Comparison of ENCODE assay signal across 19 mouse cellular contexts in the genomic region with DNA sequence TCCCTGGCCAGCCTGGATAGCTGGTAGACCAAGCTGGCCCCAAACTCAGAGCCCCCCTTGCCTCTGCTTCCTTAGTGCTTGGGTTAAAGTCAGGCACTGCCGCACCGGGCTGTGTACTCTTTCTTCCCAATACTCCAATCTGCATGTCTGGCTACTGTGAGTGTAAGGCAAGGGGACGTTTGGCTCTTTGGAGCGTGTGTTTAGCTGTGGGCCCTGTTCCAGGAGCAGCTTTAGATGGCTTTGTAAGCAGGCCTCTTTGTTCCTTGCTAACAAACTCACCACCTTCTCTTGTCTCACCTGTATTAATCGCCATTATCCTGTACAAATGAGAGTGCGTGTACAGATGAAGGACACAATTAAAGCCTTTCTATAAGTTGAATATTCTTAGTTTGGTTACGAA.
DNase-seq lines count a peak whose midpoint lies in the region; ATAC-seq and TF ChIP-seq lines count a peak whose summit lies in the region.
"Had no signal": no experiment of that assay in that cellular context is flagged by ENCODE, and none has a peak within 500 bp of the region (broad histone marks: within the 10 kb centered on the region; RNA-seq: fewer than 3 reads in every experiment).

No protein-coding gene starts in this region.

- H3K4me2 ChIP-seq in intestine, embryonic 15.5 days (replicated peaks) = no peak overlapping the region
- H3K4me2 ChIP-seq in intestine, embryonic 16.5 days (ENCODE audit: low read depth, low read length) = no peak overlapping the region
- H3K4me2 ChIP-seq in midbrain, embryonic 15.5 days = no peak overlapping the region
- H3K4me2 ChIP-seq: liver, embryonic 13.5 days; lung, embryonic 15.5 days had no signal

- H3K9ac ChIP-seq in intestine, embryonic 15.5 days = no peak overlapping the region
- no peak overlapping the region for H3K9ac ChIP-seq in intestine, embryonic 16.5 days (ENCODE audit: low read depth, low read length)
- H3K9ac ChIP-seq in midbrain, embryonic 15.5 days = no peak overlapping the region
- H3K9ac ChIP-seq: liver, embryonic 13.5 days; lung, embryonic 15.5 days had no signal

- no peak for TF ChIP-seq POLR2A in brain, embryonic 14.5 days (IDR thresholded peaks at IDR 0.05; ENCODE audit: borderline replicate concordance, extremely low read depth, insufficient read depth, insufficient read length, poor library complexity, severe bottlenecking)

- no peaks in the 10 kb centered on the region for H3K4me1 ChIP-seq in intestine, embryonic 15.5 days (replicated peaks)
- peaks cover 12% of the 10 kb centered on the region for H3K4me1 ChIP-seq in intestine, embryonic 16.5 days (ENCODE audit: control insufficient read depth, insufficient read depth, low read length)
- peaks cover 36% of the 10 kb centered on the region for H3K4me1 ChIP-seq in midbrain, embryonic 15.5 days

- H3K36me3 ChIP-seq in intestine, embryonic 15.5 days = 0 out of 2 replicates have a peak, but pooled peaks cover 4% of the 10 kb centered on the region
- peaks cover 10% of the 10 kb centered on the region for H3K36me3 ChIP-seq in intestine, embryonic 16.5 days (ENCODE audit: control insufficient read depth, insufficient read depth, low read length)
- H3K36me3 ChIP-seq in midbrain, embryonic 15.5 days (replicated peaks) = peaks cover 13% of the 10 kb centered on the region; the same call in 1 of the 2 replicates
- H3K36me3 ChIP-seq: liver, embryonic 13.5 days had no signal

- H3K27ac ChIP-seq in intestine, embryonic 15.5 days = 0 out of 2 replicates have a peak overlapping the region, but pooled peaks have one; percentile 17
- H3K27ac ChIP-seq in intestine, embryonic 16.5 days (ENCODE audit: low read length) = no peak overlapping the region
- H3K27ac ChIP-seq in midbrain, embryonic 15.5 days = peak overlapping the region; percentile 42; the same call in 1 of the 2 replicates
- H3K27ac ChIP-seq: heart, adult 2 months; liver, embryonic 13.5 days; lung, embryonic 15.5 days had no signal

- WGBS in intestine, embryonic 15.5 days = 73% methylated on average over 7 of the region's 7 CpGs
- 71% methylated on average over 7 of the region's 7 CpGs for WGBS in intestine, embryonic 16.5 days
- WGBS in midbrain, embryonic 15.5 days = 62% methylated on average over 7 of the region's 7 CpGs

- peak; percentile 46 to 52 for DNase-seq in cerebellum, postnatal 14 days
- DNase-seq in cerebellum, postnatal 36 days = no peak
- DNase-seq in brain, embryonic 14.5 days (ENCODE audit: low read depth) = peak; percentile 83
- DNase-seq in heart, adult 9 months (ENCODE audit: low spot score in 2 of 2) = no peak
- DNase-seq in right cerebral cortex, postnatal 25 days = no peak
- DNase-seq: adrenal gland, adult 8-10 months; cerebellum, adult 2 months; gastrocnemius, postnatal 14 days; heart, adult 2 months; kidney, adult 8-10 months; kidney, postnatal 4 days; liver, embryonic 13.5 days; retina, postnatal 1 day; thymus, adult 18-20 months had no signal

- ATAC-seq in intestine, embryonic 15.5 days = no peak
- ATAC-seq in intestine, embryonic 16.5 days = no peak
- no peak for ATAC-seq in midbrain, embryonic 15.5 days (replicated peaks)

- no peaks in the 10 kb centered on the region for H3K9me3 ChIP-seq in intestine, embryonic 15.5 days
- no peaks in the 10 kb centered on the region for H3K9me3 ChIP-seq in intestine, embryonic 16.5 days (ENCODE audit: control insufficient read depth, low read length)
- H3K9me3 ChIP-seq in midbrain, embryonic 15.5 days = no peaks in the 10 kb centered on the region
- H3K9me3 ChIP-seq: liver, embryonic 13.5 days; lung, embryonic 15.5 days had no signal

- no peak for TF ChIP-seq CTCF in brain, embryonic 14.5 days (IDR thresholded peaks at IDR 0.05; ENCODE audit: borderline replicate concordance, extremely low read depth, insufficient read depth, insufficient read length)

- no peak overlapping the region for H3K4me3 ChIP-seq in intestine, embryonic 15.5 days (replicated peaks)
- H3K4me3 ChIP-seq in intestine, embryonic 16.5 days (ENCODE audit: low read length) = no peak overlapping the region
- H3K4me3 ChIP-seq in midbrain, embryonic 15.5 days = no peak overlapping the region
- H3K4me3 ChIP-seq: heart, adult 2 months; liver, embryonic 13.5 days; lung, embryonic 15.5 days had no signal

- no peaks in the 10 kb centered on the region for H3K27me3 ChIP-seq in intestine, embryonic 15.5 days (replicated peaks)
- no peaks in the 10 kb centered on the region for H3K27me3 ChIP-seq in intestine, embryonic 16.5 days (replicated peaks; ENCODE audit: control insufficient read depth, insufficient read depth, low read length)
- no peaks in the 10 kb centered on the region for H3K27me3 ChIP-seq in midbrain, embryonic 15.5 days (replicated peaks)
- H3K27me3 ChIP-seq: CH12.LX; liver, embryonic 13.5 days; lung, embryonic 15.5 days had no signal

Comparison
In these comparisons a context has a peak if more than half of its experiments do, and no peak if none do; other contexts are left out.
1. DNase-seq: peak in cerebellum, postnatal 14 days (2 of 2) and brain, embryonic 14.5 days (single experiment); none in cerebellum, postnatal 36 days (0 of 2), heart, adult 9 months (0 of 2) and right cerebral cortex, postnatal 25 days (single experiment).